Mouse (Mus musculus) myocyte (in vitro differentiated cells): ENCODE data around the gene Golga3. TPM values are rescaled to one million over a fixed set of nuclear protein-coding genes. Genes with fewer than 3 reads are reported as not detected.

Experiments
- H3K27me3 ChIP-seq: one replicate; pipeline ENCODE4 v1.6.1; 2011; ENCODE audit not compliant: control insufficient read depth, insufficient read depth, insufficient read length
- H3K36me3 ChIP-seq: one replicate; pipeline ENCODE4 v1.6.1; 2011; ENCODE audit not compliant: control insufficient read depth, insufficient read depth
- H3K4me2 ChIP-seq: one replicate; pipeline ENCODE4 v1.6.1; 2011; ENCODE audit warnings: low read depth, control low read depth
- H3K4me3 ChIP-seq: one replicate; pipeline ENCODE4 v1.5.1; 2011; ENCODE audit warnings: mild to moderate bottlenecking, control low read depth, moderate library complexity
- H3K79me2 ChIP-seq: one replicate; pipeline ENCODE4 v1.6.1; 2011; ENCODE audit not compliant: control insufficient read depth, insufficient read depth
- H3ac ChIP-seq: one replicate; pipeline ENCODE4 v1.6.1; 2011; ENCODE audit not compliant: control insufficient read depth, insufficient read length
- CEBPB ChIP-seq: IDR thresholded peaks from 2 replicates; pipeline ENCODE4 v1.6.1; 2011; ENCODE audit warnings: mild to moderate bottlenecking, moderate library complexity; ENCODE audit not compliant: poor library complexity, insufficient read depth, severe bottlenecking
- E2F4 ChIP-seq: IDR thresholded peaks from one replicate; pipeline ENCODE4 v1.6.1; 2011; ENCODE audit warnings: mild to moderate bottlenecking, control low read depth, moderate library complexity; ENCODE audit not compliant: insufficient read depth
- MAX ChIP-seq: IDR thresholded peaks from one replicate; pipeline ENCODE4 v1.6.1; 2011; ENCODE audit warnings: low read depth, mild to moderate bottlenecking, control low read depth
- MYOD1 ChIP-seq, 3 experiments: IDR thresholded peaks; one replicate each; pipeline ENCODE4 v1.6.1; 2011; ENCODE audit warnings: control low read depth in 2 of 3, low read depth in 2 of 3, mild to moderate bottlenecking in 2 of 3, moderate library complexity in 1 of 3; ENCODE audit not compliant: insufficient read length in 2 of 3, control insufficient read depth in 1 of 3
- MYOG ChIP-seq, 3 experiments: IDR thresholded peaks; one replicate each; pipeline ENCODE4 v1.6.1; 2011; ENCODE audit warnings: control low read depth in 2 of 3, low read depth in 2 of 3, mild to moderate bottlenecking in 2 of 3; ENCODE audit not compliant: insufficient read length in 2 of 3, control insufficient read depth in 1 of 3, insufficient read depth in 1 of 3
- POLR2A ChIP-seq: IDR thresholded peaks from one replicate; pipeline ENCODE4 v1.6.1; 2011; ENCODE audit warnings: low read depth, mild to moderate bottlenecking, control low read depth, moderate library complexity; ENCODE audit not compliant: insufficient read length
- POLR2AphosphoS2 ChIP-seq: IDR thresholded peaks from one replicate; pipeline ENCODE4 v1.6.1; 2011; ENCODE audit warnings: low read depth, control low read depth; ENCODE audit not compliant: insufficient read length
- REST ChIP-seq: IDR thresholded peaks from one replicate; pipeline ENCODE4 v1.6.1; 2011; ENCODE audit warnings: mild to moderate bottlenecking, control low read depth, moderate library complexity; ENCODE audit not compliant: insufficient read depth, insufficient read length
- SRF ChIP-seq: IDR thresholded peaks from one replicate; pipeline ENCODE4 v1.6.1; 2011; ENCODE audit warnings: low read depth; ENCODE audit not compliant: control insufficient read depth, insufficient read length
- TCF12 ChIP-seq: IDR thresholded peaks from one replicate; pipeline ENCODE4 v1.6.1; 2011; ENCODE audit warnings: mild to moderate bottlenecking, control low read depth; ENCODE audit not compliant: poor library complexity, insufficient read depth, severe bottlenecking
- TCF3 ChIP-seq: IDR thresholded peaks from one replicate; pipeline ENCODE4 v1.6.1; 2011; ENCODE audit warnings: low read depth, control low read depth; ENCODE audit not compliant: insufficient read length
- USF1 ChIP-seq: IDR thresholded peaks from one replicate; pipeline ENCODE4 v1.6.1; 2011; ENCODE audit warnings: low read depth, mild to moderate bottlenecking, control low read depth, moderate library complexity
- polyA plus RNA-seq: library from polyadenylated mRNA; unstranded; fragments of >200 nt; fragmentation: generic; extraction: Trizol; gene quantifications from one replicate; pipeline ENCODE4 v1.2.1, GENCODE M21; 2012; ENCODE audit warnings: missing spikeins

Gene Golga3
- polyA plus RNA-seq, 1 experiment: 15.3 TPM

- Histone ChIP-seq H3K4me3 (no peak overlapping the region), H3K4me2 (no peak overlapping the region), H3K36me3 (peaks cover 77% of the 10 kb centered on the region), H3K79me2 (no peaks in the 10 kb centered on the region), H3K27me3 (no peaks in the 10 kb centered on the region), H3ac (no peak overlapping the region)
- TF ChIP-seq POLR2A: no peak
- TF ChIP-seq REST: no peak
- TF ChIP-seq TCF3: no peak
- TF ChIP-seq E2F4: no peak
- TF ChIP-seq USF1: no peak
- TF ChIP-seq MYOG (IDR thresholded peaks at IDR 0.05; ENCODE audit: control insufficient read depth in 1 of 3, insufficient read depth in 1 of 3, insufficient read length in 2 of 3, low read depth in 2 of 3): no peak
- no peak for TF ChIP-seq SRF
- no peak for TF ChIP-seq TCF12
- no peak for TF ChIP-seq MYOD1 (IDR thresholded peaks at IDR 0.05; ENCODE audit: control insufficient read depth in 1 of 3, insufficient read length in 2 of 3, low read depth in 2 of 3)
- no peak for TF ChIP-seq CEBPB
Measured at GRCm38 (mm10) chr5:110211312-110211711, 34.8 kb downstream of the Golga3 start.

- TF ChIP-seq SRF (no peak), TCF12 (no peak), MYOG (IDR thresholded peaks at IDR 0.05; ENCODE audit: control insufficient read depth in 1 of 3, insufficient read depth in 1 of 3, insufficient read length in 2 of 3, low read depth in 2 of 3) (no peak), TCF3 (no peak), POLR2AphosphoS2 (no peak), POLR2A (no peak), CEBPB (no peak), MYOD1 (IDR thresholded peaks at IDR 0.05; ENCODE audit: control insufficient read depth in 1 of 3, insufficient read length in 2 of 3, low read depth in 2 of 3) (no peak), USF1 (no peak), MAX (no peak), E2F4 (no peak), REST (no peak)
- peaks cover 62% of the 10 kb centered on the region for H3K36me3 ChIP-seq
- H3ac ChIP-seq: no peak overlapping the region
- H3K4me3 ChIP-seq: no peak overlapping the region
- H3K79me2 ChIP-seq: no peaks in the 10 kb centered on the region
- H3K4me2 ChIP-seq: no peak overlapping the region
- no peaks in the 10 kb centered on the region for H3K27me3 ChIP-seq
Measured at GRCm38 (mm10) chr5:110216780-110217179, 40.3 kb downstream of the Golga3 start.

- no peak overlapping the region for H3ac ChIP-seq
- no peaks in the 10 kb centered on the region for H3K79me2 ChIP-seq
- TF ChIP-seq CEBPB (no peak), REST (no peak), USF1 (no peak), POLR2A (no peak), MYOG (IDR thresholded peaks at IDR 0.05; ENCODE audit: control insufficient read depth in 1 of 3, insufficient read depth in 1 of 3, insufficient read length in 2 of 3, low read depth in 2 of 3) (no peak), POLR2AphosphoS2 (no peak), E2F4 (no peak)
- H3K27me3 ChIP-seq: no peaks in the 10 kb centered on the region
- H3K36me3 ChIP-seq: peaks cover 51% of the 10 kb centered on the region
- no peak overlapping the region for H3K4me3 ChIP-seq
- no peak overlapping the region for H3K4me2 ChIP-seq
Measured at GRCm38 (mm10) chr5:110220331-110220730, 43.8 kb downstream of the Golga3 start.

GRCm38 (mm10) chr5:110222757-110223156 lies 46.3 kb downstream of the Golga3 start:
- Histone ChIP-seq H3K36me3 (peaks cover 37% of the 10 kb centered on the region), H3K4me3 (no peak overlapping the region), H3K27me3 (no peaks in the 10 kb centered on the region), H3K79me2 (no peaks in the 10 kb centered on the region), H3ac (no peak overlapping the region), H3K4me2 (no peak overlapping the region)
- TF ChIP-seq MAX (no peak), E2F4 (no peak), POLR2A (no peak), TCF3 (no peak), MYOD1 (IDR thresholded peaks at IDR 0.05; ENCODE audit: control insufficient read depth in 1 of 3, insufficient read length in 2 of 3, low read depth in 2 of 3) (no peak), MYOG (IDR thresholded peaks at IDR 0.05; ENCODE audit: control insufficient read depth in 1 of 3, insufficient read depth in 1 of 3, insufficient read length in 2 of 3, low read depth in 2 of 3) (no peak), SRF (no peak), REST (no peak), CEBPB (no peak), TCF12 (no peak), USF1 (no peak), POLR2AphosphoS2 (no peak)

- Histone ChIP-seq H3K4me2 (no peak overlapping the region), H3K36me3 (peaks cover 29% of the 10 kb centered on the region), H3K79me2 (no peaks in the 10 kb centered on the region), H3K4me3 (no peak overlapping the region), H3K27me3 (no peaks in the 10 kb centered on the region), H3ac (no peak overlapping the region)
- TF ChIP-seq TCF12 (no peak), USF1 (no peak), E2F4 (no peak), MYOG (IDR thresholded peaks at IDR 0.05; ENCODE audit: control insufficient read depth in 1 of 3, insufficient read depth in 1 of 3, insufficient read length in 2 of 3, low read depth in 2 of 3) (no peak), POLR2A (no peak), SRF (no peak), MAX (no peak), TCF3 (no peak), CEBPB (no peak), POLR2AphosphoS2 (no peak)
Measured at GRCm38 (mm10) chr5:110225056-110225455, 48.6 kb downstream of the Golga3 start.
